Mouse (Mus musculus): ENCODE measurements around the gene Tomm7. TPM values are rescaled to one million over a fixed set of nuclear protein-coding genes. Genes with fewer than 3 reads are reported as not detected.
"Not testable (repeated sequence)": the region's sequence is repeated elsewhere in the genome, so short reads cannot be mapped to it uniquely, and the experiment has no call there.

The Tomm7 gene
- total RNA-seq, 2 experiments from 2014 or later, result 110 to 111 TPM

DNA sequence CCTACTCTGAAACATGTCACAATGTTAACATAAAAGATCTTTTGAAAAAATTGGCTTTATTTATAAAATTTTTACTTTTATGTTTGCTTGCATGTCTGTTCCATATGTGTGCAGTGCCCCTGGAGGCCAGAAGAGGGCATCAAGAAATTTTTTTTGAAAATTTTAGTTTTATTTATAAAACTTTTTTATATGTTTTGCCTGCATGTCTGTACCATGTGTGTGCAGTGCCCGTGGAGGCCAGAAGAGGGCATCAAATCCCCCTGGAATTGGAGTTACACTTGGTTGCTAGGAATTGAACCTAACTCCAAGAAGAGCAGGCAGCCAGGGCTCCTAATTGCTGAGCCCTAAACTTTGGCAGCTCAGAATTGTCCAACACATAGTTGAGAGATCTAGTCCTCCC lies 9.0 kb upstream of the Tomm7 start:
- not testable (repeated sequence) for DNase-seq

DNA sequence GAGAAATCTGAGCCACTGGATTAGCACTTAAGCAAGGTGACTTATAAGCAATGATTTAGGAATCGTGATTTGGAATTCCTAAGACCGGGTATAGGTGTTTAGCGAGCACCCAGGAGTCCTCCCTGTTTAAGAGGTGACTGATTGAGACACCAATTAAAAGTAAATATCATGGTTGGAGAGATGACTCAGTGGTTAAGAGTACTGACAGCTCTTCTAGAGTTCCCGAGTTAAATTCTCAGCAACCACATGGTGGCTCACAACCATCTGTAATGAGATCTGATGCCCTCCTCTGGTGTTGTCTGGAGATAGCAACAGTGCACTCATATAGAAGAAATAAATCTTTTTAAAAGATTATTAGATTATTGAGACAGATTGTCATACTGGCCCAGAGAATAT lies 7.2 kb upstream of the Tomm7 start:
- not testable (repeated sequence) for DNase-seq

DNA sequence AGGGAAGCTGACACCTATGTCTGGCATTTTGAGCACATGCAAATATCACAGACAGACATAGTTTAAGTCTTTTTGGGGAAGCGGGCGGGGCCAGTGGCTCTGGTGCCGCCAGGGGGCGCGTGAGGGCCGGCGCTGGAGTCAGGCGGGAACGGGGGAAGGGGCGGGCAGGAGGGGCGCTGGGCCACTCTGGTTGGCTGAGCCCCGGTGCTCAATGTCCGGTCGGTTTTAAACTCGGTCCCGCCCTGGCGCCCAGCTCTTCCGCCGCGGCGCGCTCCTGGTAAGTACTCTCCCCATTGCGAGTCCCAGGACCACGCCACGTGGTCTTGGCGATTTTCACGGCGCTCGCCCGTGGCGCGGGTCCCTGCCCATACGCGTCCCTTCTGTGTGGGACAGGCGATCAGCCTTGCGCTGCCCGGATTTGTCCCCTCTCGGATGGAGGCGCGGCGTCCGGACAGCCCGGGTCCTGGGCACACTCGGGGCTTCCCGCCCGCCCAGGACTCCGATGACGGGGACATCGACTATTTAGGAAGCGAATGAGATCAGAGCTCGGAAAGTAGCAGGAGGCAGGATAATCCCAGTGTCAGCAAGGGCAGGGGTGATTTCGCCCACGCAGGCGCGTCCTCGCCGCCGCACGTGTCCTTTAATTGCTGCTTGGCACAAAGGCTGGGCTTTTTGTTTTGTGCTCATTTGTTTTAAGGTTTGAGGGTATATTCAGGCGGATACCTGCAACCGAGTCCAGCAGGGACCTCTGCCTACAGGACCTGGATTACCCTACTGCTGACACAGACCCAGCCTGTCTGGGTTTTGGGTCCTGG lies 6.6 kb upstream of the Tomm7 start:
- peak; percentile 93 to 95 for DNase-seq

DNA sequence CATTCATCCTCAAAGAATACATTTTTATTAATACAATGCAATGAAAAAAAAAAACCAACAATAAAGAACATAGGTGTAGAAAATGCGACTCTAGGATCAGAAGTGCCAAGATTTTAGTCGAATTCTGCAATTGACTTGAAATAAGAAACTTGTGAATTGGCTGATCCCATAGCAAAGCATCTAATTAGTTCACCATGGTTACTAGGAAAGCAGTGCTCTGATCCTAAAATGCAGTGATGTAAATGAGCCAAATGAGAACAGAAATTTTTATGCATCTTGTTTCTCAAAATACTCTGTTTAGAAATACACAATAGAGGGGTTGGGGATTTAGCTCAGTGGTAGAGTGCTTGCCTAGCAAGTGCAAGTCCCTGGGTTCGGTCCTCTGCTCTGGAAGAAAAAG lies 1.2 kb upstream of the Tomm7 start:
- no peak for DNase-seq

DNA sequence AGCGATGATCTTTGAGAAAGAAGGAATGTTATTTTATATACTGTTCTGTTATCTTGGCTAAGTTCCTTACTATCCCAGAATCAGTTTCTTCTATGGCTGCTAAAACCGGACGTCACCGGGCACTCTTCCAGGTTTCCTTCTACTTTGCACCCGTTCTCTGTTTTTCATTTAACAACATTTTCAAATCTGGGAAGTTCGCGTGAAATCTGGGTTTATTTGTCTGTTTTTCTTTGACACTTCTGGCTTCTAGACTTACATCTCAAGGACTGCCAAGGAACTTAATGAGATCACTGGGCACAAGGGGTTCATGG lies 525 bp upstream of the Tomm7 start:
- peak; percentile 51 to 63 for DNase-seq

DNA sequence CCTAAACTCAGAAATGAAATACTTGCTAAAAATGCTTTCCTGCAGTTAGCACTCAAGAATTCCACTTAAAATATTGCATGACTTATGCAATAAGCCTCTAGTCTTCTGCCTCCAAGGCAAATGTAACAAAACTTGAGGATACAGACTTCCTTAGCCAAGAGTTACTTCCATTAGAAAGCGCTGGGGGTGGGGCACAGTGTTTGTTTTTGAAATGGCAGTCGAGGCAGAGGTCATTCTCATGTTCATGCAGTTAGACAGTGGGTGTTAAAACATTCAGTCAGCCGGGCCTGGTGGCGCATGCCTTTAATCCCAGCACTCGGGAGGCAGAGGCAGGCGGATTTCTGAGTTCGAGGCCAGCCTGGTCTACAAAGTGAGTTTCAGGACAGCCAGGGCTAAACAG lies 5.8 kb downstream of the Tomm7 start:
- no peak for DNase-seq

DNA sequence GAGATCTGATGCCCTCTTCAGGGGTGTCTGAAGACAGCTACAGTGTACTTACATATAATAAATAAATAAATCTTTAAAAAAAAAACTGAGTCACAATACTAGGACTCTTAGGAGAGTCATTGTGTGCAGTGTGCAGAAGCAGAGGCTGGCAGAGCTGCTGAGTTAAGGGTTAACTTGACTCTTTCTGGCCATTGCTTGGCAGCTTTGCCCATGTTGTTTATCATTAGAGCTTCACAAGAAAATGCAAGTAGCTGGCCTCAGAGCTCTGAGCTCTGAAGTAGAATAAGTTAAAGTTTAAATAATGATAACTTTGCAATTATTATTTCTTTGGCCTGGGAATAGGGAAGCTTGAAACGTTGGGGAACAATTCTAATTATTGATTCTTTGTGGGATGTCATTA lies 8.3 kb downstream of the Tomm7 start:
- DNase-seq, result not testable (repeated sequence)

DNA sequence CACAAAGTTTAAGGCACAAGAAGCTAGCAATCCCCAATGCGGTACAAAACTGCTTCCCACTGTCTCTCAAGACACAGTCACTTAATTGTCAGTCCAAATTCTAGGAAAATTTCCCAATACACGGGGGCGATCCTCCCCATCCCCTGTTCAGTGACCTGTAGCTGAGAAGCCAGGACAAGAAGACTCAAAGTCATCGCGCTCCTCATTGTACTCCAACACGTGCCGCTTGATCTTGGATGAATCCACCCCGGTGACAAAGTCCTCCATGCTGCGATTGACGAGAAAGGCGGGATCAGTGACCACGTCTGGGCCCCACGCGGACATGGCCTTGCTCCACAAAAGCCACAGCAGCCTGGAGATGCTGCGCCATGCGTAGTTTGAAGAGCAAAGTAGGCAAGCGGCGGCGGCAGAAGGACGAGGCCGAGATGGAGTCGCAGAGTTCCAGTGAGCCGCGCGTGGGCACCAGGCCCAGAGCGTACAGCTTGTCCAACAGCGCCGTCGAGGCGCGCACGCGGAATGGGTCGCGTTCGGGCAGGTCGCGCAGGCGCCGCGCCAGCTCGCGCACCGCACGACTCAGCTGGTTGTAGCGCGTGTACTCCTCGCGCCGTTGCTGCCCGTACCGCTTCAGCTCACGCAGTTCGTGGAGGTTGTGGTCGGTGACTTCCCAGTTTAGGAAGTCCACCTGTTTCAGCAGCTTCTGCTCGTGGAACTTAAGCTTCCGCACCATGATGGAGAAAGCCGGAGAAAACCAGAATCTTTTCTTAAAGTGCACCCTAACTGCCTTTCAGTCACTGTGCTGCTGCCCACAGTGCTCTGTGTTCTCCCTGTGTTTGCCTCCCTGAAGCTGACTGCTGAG lies 12.8 kb downstream of the Tomm7 start:
- peak; percentile 19 to 30 for DNase-seq

DNA sequence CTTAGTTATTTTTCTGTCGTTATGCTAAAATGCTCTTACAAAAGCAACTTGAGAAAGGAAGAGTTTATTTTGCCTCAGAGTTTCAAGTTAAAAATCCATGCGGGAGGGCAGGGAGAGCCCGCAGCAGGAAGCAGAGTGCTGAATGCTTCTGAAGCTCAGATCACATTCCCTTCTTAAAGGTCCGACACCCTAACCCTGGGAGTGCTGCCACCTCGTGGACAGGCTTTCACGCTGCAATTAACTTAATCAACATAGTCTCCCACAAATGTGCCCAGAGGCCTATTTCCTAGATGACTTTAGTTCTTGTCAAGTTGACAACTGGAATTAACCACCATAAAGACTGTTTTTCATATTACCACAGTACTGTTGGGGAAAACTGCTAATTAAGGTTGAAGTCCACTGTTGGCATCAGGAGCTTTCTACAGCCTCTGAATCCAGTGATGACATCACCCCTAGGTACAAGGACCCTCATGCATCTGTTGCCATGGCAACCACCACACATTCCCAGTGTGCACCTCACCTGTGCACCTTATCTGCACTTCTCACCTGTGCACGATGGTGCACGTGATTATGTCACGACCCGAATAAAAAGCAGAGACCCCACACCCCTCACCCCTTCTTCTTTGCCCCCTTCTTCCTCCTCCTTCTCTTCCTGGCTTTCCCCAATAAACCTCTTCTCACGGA lies 17.5 kb downstream of the Tomm7 start:
- peak; percentile 51 to 83 for DNase-seq

DNA sequence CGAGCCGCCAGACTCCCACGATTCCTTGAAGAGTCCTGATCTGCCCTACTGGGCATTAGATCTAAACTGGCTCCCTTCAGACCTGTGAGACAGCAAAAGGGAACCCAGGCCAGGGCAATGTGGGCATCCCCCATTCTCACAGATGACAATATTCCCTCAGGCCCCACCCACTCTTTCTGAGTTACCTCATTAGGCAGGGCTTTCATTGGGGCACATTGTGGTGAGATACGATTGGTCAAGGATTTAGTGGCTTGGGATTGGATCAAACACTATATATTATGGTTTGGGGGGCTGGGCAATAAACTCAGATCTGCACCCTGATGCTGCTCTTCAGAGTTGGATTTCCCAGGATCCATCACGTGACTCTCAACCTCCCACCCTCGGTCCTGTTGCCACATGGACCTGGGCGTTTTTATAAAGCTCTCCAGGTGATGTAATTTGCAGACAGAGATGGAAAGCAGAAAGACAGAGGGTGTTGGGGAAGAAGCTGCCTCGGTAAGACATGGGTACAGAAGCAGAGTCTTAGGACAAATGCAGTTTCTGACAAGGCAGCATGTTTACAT lies 19.7 kb downstream of the Tomm7 start:
- no peak for DNase-seq

DNA sequence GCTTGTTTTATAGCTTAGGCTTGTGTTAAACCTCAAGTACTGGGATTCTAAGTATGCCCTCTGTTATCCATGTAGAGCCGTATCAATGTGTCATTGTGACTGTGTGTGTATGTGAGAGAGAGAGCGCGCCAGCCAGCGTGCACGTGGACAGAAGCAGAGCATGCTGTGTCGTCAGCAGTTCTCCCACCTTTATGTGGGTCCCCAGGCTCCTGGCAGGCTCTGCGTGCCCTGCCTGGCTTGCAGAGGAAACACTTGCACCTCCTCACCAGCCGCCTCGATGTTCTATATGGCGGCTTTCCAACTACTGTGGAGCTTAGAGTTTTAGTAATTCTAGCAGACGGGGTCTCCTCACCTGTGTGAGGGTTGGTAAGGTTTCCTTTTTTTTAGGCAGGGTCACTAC lies 21.7 kb downstream of the Tomm7 start:
- no peak for DNase-seq

DNA sequence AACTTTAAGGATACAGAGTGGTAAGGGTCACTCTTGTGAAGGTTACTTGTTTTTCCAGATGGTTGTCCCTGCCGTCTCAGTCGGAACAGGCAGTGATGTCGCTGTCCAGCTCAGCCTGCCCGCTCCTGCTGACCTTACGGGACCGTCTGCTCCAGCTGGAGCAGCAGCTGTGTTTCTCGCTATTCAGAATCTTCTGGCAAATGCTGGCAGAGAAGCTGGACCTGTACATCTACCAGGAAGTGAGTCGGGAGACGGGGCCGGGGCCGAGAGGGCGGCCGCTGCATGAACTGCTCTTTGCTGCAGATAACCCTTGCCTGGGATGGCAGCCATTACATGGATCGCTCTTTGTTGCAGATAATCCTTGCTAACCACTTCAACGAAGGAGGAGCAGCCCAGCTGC lies 27.3 kb downstream of the Tomm7 start:
- no peak for DNase-seq

DNA sequence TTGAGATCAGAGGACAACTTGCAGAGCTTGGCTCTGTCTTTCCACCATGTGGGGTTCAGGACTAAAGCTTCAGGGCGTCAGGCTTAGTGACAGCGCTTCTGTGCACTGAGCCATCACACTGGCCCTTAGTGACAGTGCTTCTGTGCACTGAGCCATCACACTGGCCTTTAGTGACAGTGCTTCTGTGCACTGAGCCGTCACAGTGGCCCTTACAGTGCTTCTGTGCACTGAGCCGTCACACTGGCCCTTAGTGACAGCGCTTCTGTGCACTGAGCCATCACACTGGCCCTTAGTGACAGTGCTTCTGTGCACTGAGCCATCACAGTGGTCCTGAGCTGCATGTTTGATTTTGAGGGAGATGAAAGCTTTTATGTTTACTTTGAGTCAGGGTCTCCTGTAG lies 29.1 kb downstream of the Tomm7 start:
- DNase-seq, result no peak

DNA sequence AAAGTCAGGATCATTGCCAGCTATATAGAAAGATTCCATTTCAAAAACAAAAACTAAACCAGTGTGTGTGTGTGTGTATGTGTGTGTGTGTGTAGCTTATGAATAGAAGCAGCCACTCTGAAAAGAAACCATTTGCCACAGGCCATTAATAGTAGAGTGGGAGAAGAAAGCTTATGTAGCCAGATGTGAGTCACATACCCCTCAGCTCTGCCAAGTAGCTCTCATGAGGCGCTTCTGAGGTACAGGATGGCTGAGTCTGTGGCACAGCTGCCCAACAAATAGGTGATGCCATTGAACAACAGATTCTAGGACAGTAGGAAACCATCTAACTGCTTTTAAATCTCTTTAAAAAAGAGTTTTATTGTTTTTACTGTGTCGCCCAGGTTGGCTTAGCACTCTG lies 51.2 kb downstream of the Tomm7 start:
- DNase-seq, result no peak

DNA sequence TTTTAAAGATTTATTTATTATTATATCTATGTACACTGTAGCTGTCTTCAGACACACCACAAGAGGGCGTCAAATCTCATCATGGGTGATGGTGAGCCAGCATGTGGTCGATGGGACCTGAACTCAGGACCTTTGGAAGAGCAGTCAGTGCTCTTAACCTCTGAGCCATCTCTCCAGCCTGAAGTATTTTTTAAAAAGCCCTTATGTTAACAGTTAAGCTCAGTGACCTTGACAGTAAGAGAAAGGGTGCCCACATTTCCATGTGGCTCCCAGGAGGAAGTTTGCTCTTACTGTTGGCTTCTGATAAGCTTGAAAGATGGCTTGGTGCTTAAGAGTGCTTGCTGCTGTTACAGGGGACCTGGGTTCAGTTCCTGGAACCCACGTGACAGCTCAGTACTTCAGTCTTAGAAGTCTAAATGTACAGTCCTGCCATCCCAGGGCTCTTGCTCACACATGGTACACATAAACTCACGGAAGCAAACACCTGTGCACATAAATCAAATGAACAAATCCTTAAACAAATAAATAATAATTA lies 54.8 kb downstream of the Tomm7 start:
- DNase-seq, result no peak

Other genes starting within 250 kb of the Tomm7 start
- 10 to 100 TPM; 37.8 to 44.2 TPM for gene Srpk2, start 159.5 kb downstream of the Tomm7 start, total RNA-seq (2021)
- 10 to 100 TPM in 1 of 2 experiments, 1 to 10 TPM in 1; 9.7 to 10.5 TPM for gene Pus7, start 60.5 kb downstream of the Tomm7 start, total RNA-seq (2021)
- gene Rint1, start 56.5 kb downstream of the Tomm7 start, total RNA-seq (2021), result 10 to 100 TPM; 14.7 to 15.0 TPM
- 10 to 100 TPM; 37.3 to 42.2 TPM for gene Fam126a, start 186.5 kb upstream of the Tomm7 start, total RNA-seq (2021)

Data from heart, adult 18-20 months (tissue).